Mouse (Mus musculus): ENCODE data around the gene Mef2b.

GRCm38 (mm10) chr8:70158069-70158853 lies 18.8 kb downstream of the Mef2b start:
- no peak for TF ChIP-seq CTCF (IDR thresholded peaks at IDR 0.05; ENCODE audit: low read depth)
- no peak for TF ChIP-seq EP300 (IDR thresholded peaks at IDR 0.05; ENCODE audit: low read depth)
